Mouse (Mus musculus): ENCODE results near the gene Gnptab.

DNA sequence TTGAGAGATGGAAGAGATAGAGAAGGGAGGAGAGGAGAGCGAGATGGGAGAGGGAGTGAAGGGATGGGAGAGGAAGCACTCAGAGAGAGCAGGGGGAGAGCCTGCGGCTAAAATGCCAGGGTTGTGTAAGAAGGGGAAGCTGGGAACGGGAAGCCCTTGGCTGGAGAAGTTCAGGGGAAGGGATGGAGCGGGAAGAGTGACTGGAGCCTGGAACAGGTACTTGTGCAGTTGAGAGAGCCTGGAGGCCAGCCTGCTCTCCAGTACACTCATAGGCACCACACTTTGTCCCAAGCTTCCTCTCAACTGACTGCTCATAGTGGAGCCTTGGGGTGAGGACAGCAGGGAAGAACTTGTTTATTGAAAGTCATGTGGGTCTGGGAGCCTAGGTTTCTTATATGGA lies 4.5 kb downstream of the Gnptab start:
- TF ChIP-seq CTCF (IDR thresholded peaks at IDR 0.05; ENCODE audit: extremely low read depth, insufficient read depth, low read length): no peak
- TF ChIP-seq POLR2A (IDR thresholded peaks at IDR 0.05; ENCODE audit: extremely low read depth, insufficient read depth, low read length): no peak

All from cortical plate, adult 2 months (tissue).